Mouse (Mus musculus) cortical plate, adult 2 months (tissue): Measurements from ENCODE around the gene Pin1.

Experiments used
- CTCF ChIP-seq: fragments of 200-500 bp; IDR thresholded peaks from 2 replicates; pipeline ENCODE4 v1.5.1; 2011; ENCODE audit warnings: mild to moderate bottlenecking, control low read depth, low read length; ENCODE audit not compliant: insufficient read depth; ENCODE audit errors: extremely low read depth
- POLR2A ChIP-seq: fragments of 200-500 bp; IDR thresholded peaks from 2 replicates; pipeline ENCODE4 v1.6.1; 2011; ENCODE audit warnings: mild to moderate bottlenecking, low read length, control low read depth; ENCODE audit not compliant: insufficient read depth; ENCODE audit errors: extremely low read depth

GRCm38 (mm10) chr9:20638552-20638951, 13.3 kb upstream of the Pin1 start:
- TF ChIP-seq CTCF, result no peak
- TF ChIP-seq POLR2A, result no peak
